Mouse (Mus musculus): ENCODE data around the gene Defb22. TPM values are rescaled to one million over a fixed set of nuclear protein-coding genes. Genes with fewer than 3 reads are reported as not detected.
A peak's percentile ranks its signal among the peaks of the same experiment; 100 is the strongest.

Defb22 gene
- total and polyA plus RNA-seq, 2 experiments from 2014 or later: not detected

- no peak within 1 kb of the TSS for H3K4me3 ChIP-seq (ENCODE audit: low read depth, low read length)
- H3K4me1 ChIP-seq (ENCODE audit: control insufficient read depth, insufficient read depth): no peaks in the 10 kb centered on the region
- no peak for DNase-seq (ENCODE audit: low spot score)
- no peaks in the 10 kb centered on the region for H3K36me3 ChIP-seq (replicated peaks; ENCODE audit: control insufficient read depth, insufficient read depth, low read length)
- H3K4me2 ChIP-seq (ENCODE audit: low read depth, low read length): no peak within 1 kb of the TSS
- ATAC-seq (ENCODE audit: insufficient read depth, low read depth): no peak
- no peaks in the 10 kb centered on the region for H3K9me3 ChIP-seq (replicated peaks; ENCODE audit: control insufficient read depth, low read length)
- no peak within 1 kb of the TSS for H3K9ac ChIP-seq (replicated peaks; ENCODE audit: low read depth, low read length)
- no peak within 1 kb of the TSS for H3K27ac ChIP-seq (ENCODE audit: low read depth)
- TF ChIP-seq EP300 (IDR thresholded peaks at IDR 0.05; ENCODE audit: low read depth) (no peak), CTCF (IDR thresholded peaks at IDR 0.05; ENCODE audit: low read depth) (no peak)
- 51% methylated on average over 2 of the region's 2 CpGs for WGBS
- no peaks in the 10 kb centered on the region for H3K27me3 ChIP-seq (ENCODE audit: control insufficient read depth, insufficient read depth, low read length)
These were observed 13.2 kb downstream of the Defb22 start, which contains the start of gene Defb20 for GRCm38 (mm10) chr2:152476763-152477162. Defb20 (plus strand) TSS chr2:152477063.

GRCm38 (mm10) chr2:152472434-152472833 lies 17.5 kb downstream of the Defb22 start:
- Histone ChIP-seq H3K4me2 (ENCODE audit: low read depth, low read length) (no peak overlapping the region), H3K9me3 (replicated peaks; ENCODE audit: control insufficient read depth, low read length) (no peaks in the 10 kb centered on the region), H3K4me3 (ENCODE audit: low read depth, low read length) (no peak overlapping the region), H3K27me3 (ENCODE audit: control insufficient read depth, insufficient read depth, low read length) (no peaks in the 10 kb centered on the region), H3K4me1 (ENCODE audit: control insufficient read depth, insufficient read depth) (no peaks in the 10 kb centered on the region), H3K36me3 (replicated peaks; ENCODE audit: control insufficient read depth, insufficient read depth, low read length) (no peaks in the 10 kb centered on the region), H3K27ac (ENCODE audit: low read depth) (no peak overlapping the region), H3K9ac (replicated peaks; ENCODE audit: low read depth, low read length) (no peak overlapping the region)
- DNase-seq (ENCODE audit: low spot score) (no peak), ATAC-seq (ENCODE audit: insufficient read depth, low read depth) (no peak)
- WGBS: 13% methylated on average over 3 of the region's 3 CpGs
- peak; percentile 35 for TF ChIP-seq CTCF (IDR thresholded peaks at IDR 0.05; ENCODE audit: low read depth)
- no peak for TF ChIP-seq EP300 (IDR thresholded peaks at IDR 0.05; ENCODE audit: low read depth)

GRCm38 (mm10) chr2:152470973-152471372 lies 19.0 kb downstream of the Defb22 start:
- no peaks in the 10 kb centered on the region for H3K4me1 ChIP-seq (ENCODE audit: control insufficient read depth, insufficient read depth)
- DNase-seq (ENCODE audit: low spot score): no peak
- H3K9ac ChIP-seq (replicated peaks; ENCODE audit: low read depth, low read length): no peak overlapping the region
- TF ChIP-seq CTCF (IDR thresholded peaks at IDR 0.05; ENCODE audit: low read depth) (peak; percentile 55), EP300 (IDR thresholded peaks at IDR 0.05; ENCODE audit: low read depth) (no peak)
- H3K36me3 ChIP-seq (replicated peaks; ENCODE audit: control insufficient read depth, insufficient read depth, low read length): no peaks in the 10 kb centered on the region
- no peak for ATAC-seq (ENCODE audit: insufficient read depth, low read depth)
- no peak overlapping the region for H3K27ac ChIP-seq (ENCODE audit: low read depth)
- WGBS: 27% methylated on average over 7 of the region's 7 CpGs
- H3K4me2 ChIP-seq (ENCODE audit: low read depth, low read length): no peak overlapping the region
- no peaks in the 10 kb centered on the region for H3K9me3 ChIP-seq (replicated peaks; ENCODE audit: control insufficient read depth, low read length)
- no peaks in the 10 kb centered on the region for H3K27me3 ChIP-seq (ENCODE audit: control insufficient read depth, insufficient read depth, low read length)
- no peak overlapping the region for H3K4me3 ChIP-seq (ENCODE audit: low read depth, low read length)

- no peaks in the 10 kb centered on the region for H3K27me3 ChIP-seq (ENCODE audit: control insufficient read depth, insufficient read depth, low read length)
- no peak within 1 kb of the TSS for H3K9ac ChIP-seq (replicated peaks; ENCODE audit: low read depth, low read length)
- H3K36me3 ChIP-seq (replicated peaks; ENCODE audit: control insufficient read depth, insufficient read depth, low read length): no peaks in the 10 kb centered on the region
- no peak within 1 kb of the TSS for H3K27ac ChIP-seq (ENCODE audit: low read depth)
- DNase-seq (ENCODE audit: low spot score) (no peak), ATAC-seq (ENCODE audit: insufficient read depth, low read depth) (no peak)
- 90% methylated on average over 3 of the region's 3 CpGs for WGBS
- H3K4me2 ChIP-seq (ENCODE audit: low read depth, low read length): no peak within 1 kb of the TSS
- no peak within 1 kb of the TSS for H3K4me3 ChIP-seq (ENCODE audit: low read depth, low read length)
- no peak for TF ChIP-seq EP300 (IDR thresholded peaks at IDR 0.05; ENCODE audit: low read depth)
- no peak for TF ChIP-seq CTCF (IDR thresholded peaks at IDR 0.05; ENCODE audit: low read depth)
- no peaks in the 10 kb centered on the region for H3K9me3 ChIP-seq (replicated peaks; ENCODE audit: control insufficient read depth, low read length)
- H3K4me1 ChIP-seq (ENCODE audit: control insufficient read depth, insufficient read depth): no peaks in the 10 kb centered on the region
These were observed 25.3 kb downstream of the Defb22 start, which contains the start of gene Defb23 for GRCm38 (mm10) chr2:152464570-152465150. Defb23 (minus strand) TSS chr2:152464620.

DNA sequence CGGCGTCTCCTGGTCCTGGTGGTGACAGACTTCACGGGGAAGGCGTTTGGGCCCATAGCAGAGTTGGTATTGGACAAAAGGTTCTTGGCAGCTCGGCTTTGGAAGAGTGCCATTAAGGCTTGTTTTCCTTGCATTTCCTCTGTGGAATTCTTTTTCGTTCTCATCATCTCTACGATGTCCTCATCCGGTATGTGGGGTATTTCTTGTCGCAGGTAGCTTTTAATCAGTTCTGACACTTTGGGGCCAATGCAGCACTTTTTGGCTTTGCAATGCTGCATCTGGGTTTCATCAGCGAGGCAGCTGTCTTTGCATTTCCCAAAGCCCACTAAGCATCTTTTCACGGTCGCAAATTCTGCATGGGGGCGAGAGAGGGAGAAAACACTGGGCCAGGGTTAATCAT lies 30.7 kb downstream of the Defb22 start:
- H3K27ac ChIP-seq (ENCODE audit: low read depth): no peak overlapping the region

More for the DNA sequence above, 30.7 kb downstream of the Defb22 start:
- Histone ChIP-seq H3K4me3 (ENCODE audit: low read depth, low read length) (no peak overlapping the region), H3K4me1 (ENCODE audit: control insufficient read depth, insufficient read depth) (no peaks in the 10 kb centered on the region), H3K36me3 (replicated peaks; ENCODE audit: control insufficient read depth, insufficient read depth, low read length) (no peaks in the 10 kb centered on the region), H3K27me3 (ENCODE audit: control insufficient read depth, insufficient read depth, low read length) (no peaks in the 10 kb centered on the region), H3K9me3 (replicated peaks; ENCODE audit: control insufficient read depth, low read length) (no peaks in the 10 kb centered on the region), H3K4me2 (ENCODE audit: low read depth, low read length) (no peak overlapping the region), H3K9ac (replicated peaks; ENCODE audit: low read depth, low read length) (no peak overlapping the region)
- 51% methylated on average over 13 of the region's 13 CpGs for WGBS
- TF ChIP-seq EP300 (IDR thresholded peaks at IDR 0.05; ENCODE audit: low read depth) (no peak), CTCF (IDR thresholded peaks at IDR 0.05; ENCODE audit: low read depth) (no peak)
- ATAC-seq (ENCODE audit: insufficient read depth, low read depth) (no peak), DNase-seq (ENCODE audit: low spot score) (no peak)

All from heart, postnatal 0 days (tissue).